Mouse (Mus musculus) cerebellum, adult (tissue): ENCODE data around the gene Aff2.
A peak's percentile ranks its signal among the peaks of the same experiment; 100 is the strongest.

Experiments
- ATAC-seq: cut with Nextera tagmentation; 2 replicates; pipeline ENCODE4 v1.9.2; 2017; ENCODE audit warnings: mild to moderate bottlenecking, moderate library complexity, mixed read lengths; ENCODE audit not compliant: insufficient number of reproducible peaks, low FRiP score, low TSS enrichment

Gene Aff2

DNA sequence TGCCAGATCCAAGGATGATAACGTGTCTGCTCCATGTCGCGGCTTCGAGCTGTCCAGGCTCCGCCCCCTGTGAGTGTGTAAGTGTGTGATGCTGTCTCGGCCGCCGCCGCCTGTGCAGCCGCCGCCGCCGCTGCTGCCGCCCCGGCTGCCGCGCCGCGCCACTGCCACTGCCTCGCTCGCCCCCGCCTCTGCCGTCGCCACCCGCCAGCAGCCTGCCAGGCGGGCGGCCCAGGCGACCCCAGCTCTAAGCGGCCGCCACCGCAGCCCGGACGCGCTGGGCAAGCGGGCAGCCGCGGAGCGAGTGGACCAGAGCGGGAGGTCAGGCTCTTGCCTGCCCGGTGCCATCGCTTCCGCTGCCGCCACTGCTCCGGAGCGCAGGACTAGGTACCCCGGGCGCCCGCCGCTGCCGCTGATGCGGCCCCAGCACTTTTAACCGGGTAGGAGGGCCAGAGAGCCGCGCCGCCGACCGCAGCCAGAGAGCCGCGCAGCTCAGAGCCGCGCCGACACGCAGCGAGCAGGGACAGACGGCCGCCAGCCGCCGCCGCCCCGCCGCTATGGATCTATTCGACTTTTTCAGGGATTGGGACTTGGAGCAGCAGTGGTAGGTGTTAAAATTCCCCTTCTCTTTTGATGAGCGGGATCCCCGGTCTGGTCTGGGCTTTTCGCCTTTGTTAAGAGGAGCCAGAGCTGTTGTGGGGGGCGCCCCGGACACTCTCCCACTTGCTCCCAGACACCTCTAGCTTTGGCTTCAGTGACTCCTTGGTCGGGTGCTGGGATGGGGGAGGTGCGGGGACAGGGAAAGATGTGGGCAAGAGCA is at the start of gene Aff2:
TSS of gene Aff2 (plus strand) at position 57 of the 817 bp plus-strand sequence.
- ATAC-seq, result peak; percentile 87

DNA sequence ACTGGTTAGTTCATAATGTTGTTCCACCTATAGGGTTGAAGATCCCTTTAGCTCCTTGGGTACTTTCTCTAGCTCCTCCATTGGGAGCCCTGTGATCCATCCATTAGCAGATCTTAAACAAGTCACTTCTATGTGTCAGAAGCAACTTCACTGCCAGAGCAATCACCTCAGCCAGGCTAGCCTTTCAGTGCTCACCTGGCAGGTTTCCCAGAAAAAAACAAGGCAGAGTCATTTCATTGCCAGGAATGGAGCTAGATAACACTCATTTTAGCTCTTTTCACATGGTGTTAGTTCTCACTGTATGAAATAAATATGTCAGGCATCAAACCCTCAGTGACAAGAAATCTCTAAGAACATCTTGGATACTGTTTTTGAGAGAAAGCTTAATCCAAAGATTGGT is 22.8 kb upstream of the Aff2 start:
- no peak for ATAC-seq

- no peak for ATAC-seq
These were observed 4.5 kb upstream of the Aff2 start for GRCm38 (mm10) chrX:69355621-69356020.

GRCm38 (mm10) chrX:69359360-69359759 is 734 bp upstream of the Aff2 start:
- no peak for ATAC-seq

DNA sequence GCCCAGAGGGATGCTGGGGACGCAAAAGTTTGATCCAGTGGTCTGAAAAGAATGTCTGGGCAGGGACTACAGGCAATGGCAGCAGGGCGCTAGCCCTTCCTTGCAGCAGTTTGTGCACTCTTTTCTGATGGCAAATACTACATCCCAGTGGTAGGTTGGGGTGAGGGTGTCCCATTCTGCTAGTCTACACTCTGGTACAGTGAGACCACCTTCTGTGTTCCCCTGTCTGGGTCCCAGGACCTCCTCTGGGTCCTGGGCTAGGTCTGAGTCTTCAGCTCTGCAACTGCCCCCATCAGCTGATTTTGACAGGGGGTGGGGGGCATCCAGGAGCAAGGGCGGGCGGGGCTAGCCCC is 233 bp upstream of the Aff2 start:
- ATAC-seq, result no peak; the same call in 1 of the 2 replicates

DNA sequence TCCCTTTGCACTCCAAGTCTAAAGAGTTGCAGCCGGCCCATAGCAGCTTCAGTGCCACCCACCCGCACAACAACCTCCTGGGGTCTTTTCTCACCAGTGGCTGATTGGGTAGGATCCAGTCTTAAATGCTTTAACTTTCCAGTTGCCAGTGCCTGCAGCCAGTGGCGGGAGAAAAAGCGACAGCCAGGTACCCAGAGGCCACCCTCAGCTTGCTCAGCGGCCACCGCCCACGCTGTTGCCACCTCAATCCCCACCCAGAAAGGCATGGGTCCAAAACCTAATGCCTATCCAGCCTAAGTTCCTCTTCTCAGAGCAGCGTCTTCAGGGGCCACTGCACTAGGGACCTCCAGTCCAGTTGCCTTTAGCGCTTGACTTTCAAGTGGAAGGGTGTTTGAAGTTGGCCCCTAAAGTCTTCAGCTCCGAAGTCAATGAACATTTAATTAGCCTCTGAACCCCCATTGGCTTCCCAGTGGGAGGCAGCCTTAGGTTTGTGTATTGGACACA is 1.0 kb downstream of the Aff2 start:
- ATAC-seq, result no peak

DNA sequence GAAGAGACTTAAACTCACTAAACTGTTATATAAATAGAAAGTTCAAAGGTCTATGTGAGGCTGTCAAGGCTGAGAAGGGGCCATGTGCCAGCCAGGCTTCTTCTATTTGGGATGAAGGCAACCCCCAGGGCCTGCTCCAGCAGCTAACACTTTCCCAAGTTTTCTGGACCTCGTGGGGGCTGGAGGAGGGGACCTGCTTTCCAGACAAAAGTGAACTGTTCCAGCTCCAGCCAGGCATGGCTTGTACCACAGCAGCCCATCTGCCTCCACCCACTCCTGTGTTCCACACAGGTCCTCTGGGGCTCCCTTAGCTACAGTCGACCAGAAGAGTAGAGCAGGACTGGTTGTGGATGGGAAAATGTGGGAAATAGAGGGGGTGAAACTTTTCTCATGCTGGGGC is 4.1 kb downstream of the Aff2 start:
- ATAC-seq, result no peak

GRCm38 (mm10) chrX:69373341-69373740 is 13.2 kb downstream of the Aff2 start:
- ATAC-seq, result no peak

- ATAC-seq, result no peak
These were observed 29.6 kb downstream of the Aff2 start for GRCm38 (mm10) chrX:69389738-69390137.

- no peak for ATAC-seq
These were observed 54.9 kb downstream of the Aff2 start for GRCm38 (mm10) chrX:69415043-69415442.

GRCm38 (mm10) chrX:69438422-69438821 is 78.3 kb downstream of the Aff2 start:
- no peak for ATAC-seq

DNA sequence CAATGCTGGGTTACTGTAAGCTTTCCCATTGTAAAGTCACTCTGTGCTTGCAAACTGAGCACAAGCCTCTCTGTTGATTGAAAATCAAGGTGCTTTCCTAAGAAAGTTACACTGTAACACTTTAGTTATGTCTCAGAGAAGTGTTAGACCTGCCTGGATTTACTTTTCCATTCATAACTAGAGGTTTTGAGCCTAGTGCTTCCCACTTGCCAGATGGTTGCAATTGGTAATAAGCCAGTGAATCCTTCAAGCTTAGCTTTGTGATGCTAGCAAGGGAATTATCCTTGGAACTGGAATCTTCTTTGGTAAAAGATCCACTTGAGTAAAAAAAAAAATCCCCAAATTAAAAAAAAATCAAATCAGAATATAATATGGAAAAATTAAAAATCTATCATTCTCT is 81.8 kb downstream of the Aff2 start:
- no peak for ATAC-seq

DNA sequence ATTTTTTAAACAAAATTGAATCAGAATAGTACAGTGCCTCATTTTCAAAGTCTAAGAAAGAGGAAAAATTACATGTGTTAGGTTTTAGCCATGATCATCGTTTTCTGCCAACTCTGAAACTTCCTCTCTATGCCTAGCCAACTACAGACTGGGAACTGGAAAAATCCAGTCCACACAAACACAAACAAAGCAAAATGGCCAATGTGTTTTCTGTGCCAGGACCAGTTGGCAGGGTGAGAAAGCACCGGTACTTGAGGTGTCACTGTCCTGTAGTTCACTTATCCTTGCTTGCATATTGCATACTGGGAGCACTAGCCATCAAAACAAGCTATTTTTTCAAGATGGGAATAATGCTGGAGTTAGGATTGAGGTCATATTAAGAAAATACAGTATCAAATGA is 100.8 kb downstream of the Aff2 start:
- no peak for ATAC-seq

- ATAC-seq, result no peak
These were observed 142.0 kb downstream of the Aff2 start for GRCm38 (mm10) chrX:69502061-69502460.

DNA sequence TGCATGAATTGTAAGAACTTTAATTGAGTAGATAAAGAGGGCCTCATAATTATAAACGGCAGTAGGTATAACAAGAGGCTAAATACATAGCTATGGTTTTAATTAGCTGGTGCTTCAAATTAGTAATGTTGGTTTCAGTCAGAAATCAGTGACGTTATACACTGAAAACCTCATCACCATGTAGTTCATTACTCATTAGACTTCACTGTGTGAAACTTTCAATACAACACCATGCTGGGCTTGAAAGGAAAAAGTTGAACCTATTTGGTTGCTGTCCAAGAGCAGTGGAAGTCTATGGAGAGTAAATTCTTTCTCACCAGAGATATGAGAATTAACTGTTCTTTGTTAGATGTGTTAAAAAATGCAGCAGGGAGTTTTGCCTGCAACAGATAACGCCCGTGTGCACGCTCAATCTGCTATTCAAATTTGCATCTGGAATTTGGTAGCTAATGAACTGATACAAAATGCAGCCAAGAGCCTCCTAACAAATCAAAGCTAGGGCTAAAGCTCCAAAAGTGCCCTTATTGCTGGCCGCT is 158.0 kb downstream of the Aff2 start:
- ATAC-seq, result no peak

- ATAC-seq, result no peak
These were observed 180.7 kb downstream of the Aff2 start for GRCm38 (mm10) chrX:69540811-69541210.

DNA sequence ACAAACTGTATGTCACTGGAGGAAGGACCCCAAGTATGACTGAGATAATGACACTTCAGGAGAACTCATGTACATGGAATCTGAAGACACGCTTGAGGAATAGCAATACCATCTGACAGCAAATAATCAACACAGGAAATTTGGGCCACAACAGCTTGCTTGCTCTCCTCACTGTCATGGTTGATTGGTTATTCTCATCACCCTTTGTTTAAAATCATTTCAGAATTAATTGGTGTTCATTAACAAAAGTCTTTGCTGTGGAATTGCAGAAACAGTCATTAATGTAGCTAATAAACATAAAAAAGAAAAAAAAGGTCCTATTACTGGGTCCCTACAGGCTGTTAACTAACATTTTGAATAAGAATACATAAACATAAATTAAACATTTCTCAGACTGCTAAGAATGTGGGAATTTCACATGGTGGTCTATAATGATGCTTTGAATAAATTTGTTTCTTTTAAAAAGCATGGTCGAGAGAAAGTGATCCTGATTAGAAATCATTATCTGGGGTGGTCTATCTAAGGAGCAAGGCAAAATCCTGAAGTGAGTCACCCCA is 219.9 kb downstream of the Aff2 start:
- no peak for ATAC-seq

DNA sequence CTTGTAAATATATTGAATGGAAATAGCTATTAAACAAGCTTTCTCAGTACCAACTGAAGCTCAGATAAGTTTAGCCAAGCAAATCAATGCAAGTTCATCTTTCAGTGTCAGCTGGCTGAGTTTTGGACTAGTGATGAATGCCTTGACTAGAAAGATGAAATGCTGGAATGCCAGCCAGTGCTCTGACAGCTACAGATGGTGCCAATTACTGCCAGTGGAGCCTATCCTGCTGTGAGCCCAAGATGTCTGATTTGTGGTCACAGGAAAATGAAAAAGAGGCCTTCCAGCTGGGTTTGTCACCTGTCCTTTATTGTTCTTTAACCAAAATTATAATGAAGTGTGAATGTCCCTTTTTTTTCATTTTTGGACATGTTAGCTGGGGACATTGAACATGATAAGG is 248.7 kb downstream of the Aff2 start:
- ATAC-seq, result peak; percentile 79

GRCm38 (mm10) chrX:69663038-69663437 is 302.9 kb downstream of the Aff2 start:
- no peak for ATAC-seq

DNA sequence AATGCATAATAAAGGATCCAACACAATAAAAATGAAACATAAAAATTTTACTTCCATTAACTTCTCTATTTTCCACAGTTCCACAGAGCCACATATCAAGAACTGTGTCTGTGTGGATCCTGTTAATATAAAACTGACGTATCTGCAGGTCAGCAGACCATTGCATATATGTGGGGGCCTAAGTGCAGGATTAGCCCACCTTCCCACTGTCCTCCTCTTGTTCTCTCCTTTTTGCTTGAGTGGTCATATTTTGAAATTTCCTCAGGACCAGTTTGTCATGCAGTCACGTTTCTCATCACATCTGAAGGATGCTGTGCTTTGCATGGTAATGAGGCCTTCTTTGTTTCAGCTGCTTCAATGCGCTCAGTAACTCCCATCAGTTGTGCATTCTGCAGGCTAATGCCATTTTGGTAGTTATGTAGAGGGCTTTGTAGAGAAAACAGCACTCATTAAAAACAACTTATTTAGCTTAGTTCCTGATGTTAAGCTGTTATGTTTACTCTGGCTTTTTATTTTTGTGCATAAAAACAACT is 306.1 kb downstream of the Aff2 start:
- ATAC-seq, result no peak

DNA sequence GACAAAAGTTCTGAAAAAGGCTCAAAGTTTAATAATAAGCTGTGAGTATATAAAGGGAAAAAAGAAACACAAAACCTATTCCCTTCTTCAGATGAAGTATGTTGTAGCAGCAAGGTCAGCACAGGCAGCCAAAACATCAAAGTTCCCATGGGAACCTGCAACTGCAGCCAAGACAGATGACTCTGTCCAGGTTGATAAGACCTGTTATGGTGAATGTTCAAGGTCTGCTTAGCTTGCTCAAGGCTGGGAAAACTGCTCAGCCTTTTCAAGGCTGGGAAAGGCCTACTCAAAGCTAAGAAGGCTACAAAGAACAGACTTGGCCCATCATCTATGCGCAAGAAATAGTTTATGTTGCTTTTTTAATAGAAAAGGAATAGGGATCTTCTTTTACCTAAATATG is 315.6 kb downstream of the Aff2 start:
- ATAC-seq, result no peak

DNA sequence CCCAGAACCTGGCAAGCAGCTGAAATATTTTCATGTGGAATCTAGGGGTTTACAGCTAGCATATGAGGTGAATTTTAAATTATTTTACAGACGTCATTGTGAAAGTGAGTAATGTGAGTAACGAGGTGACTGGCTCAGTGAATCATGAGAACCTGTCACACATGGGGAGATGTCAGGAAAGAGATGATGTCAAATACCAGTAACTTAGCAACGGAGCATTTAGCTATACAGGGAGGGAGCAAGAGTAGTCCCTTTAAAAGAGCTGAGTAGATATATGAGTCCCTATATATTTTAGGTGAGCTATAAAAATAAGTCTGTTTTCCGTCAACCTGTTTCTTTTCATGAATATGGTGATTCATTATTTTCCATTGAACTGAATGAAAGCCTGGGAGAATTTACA is 338.7 kb downstream of the Aff2 start:
- no peak for ATAC-seq
